In genomic region chr9:22708970-22709726, GRCm38 (mm10) we compare ENCODE assay signal across 8 mouse cellular contexts.
DNase-seq lines count a peak whose midpoint lies in the region; ATAC-seq and TF ChIP-seq lines count a peak whose summit lies in the region.

No protein-coding gene starts in this region.

- no peak overlapping the region for H3K9ac ChIP-seq in embryonic facial prominence, embryonic 12.5 days
- H3K9ac ChIP-seq in kidney, embryonic 14.5 days (ENCODE audit: low read depth, low read length): no peak overlapping the region
- no peak overlapping the region for H3K9ac ChIP-seq in limb, embryonic 13.5 days
- no peak overlapping the region for H3K9ac ChIP-seq in midbrain, postnatal 0 days (replicated peaks; ENCODE audit: low read length, poor library complexity, severe bottlenecking)

- H3K4me3 ChIP-seq in C2C12 (ENCODE audit: insufficient read depth, poor library complexity, severe bottlenecking): no peak overlapping the region
- H3K4me3 ChIP-seq in embryonic facial prominence, embryonic 12.5 days: no peak overlapping the region
- no peak overlapping the region for H3K4me3 ChIP-seq in heart, embryonic 10.5 days
- no peak overlapping the region for H3K4me3 ChIP-seq in kidney, embryonic 14.5 days (ENCODE audit: low read length)
- H3K4me3 ChIP-seq in limb, embryonic 13.5 days: no peak overlapping the region
- no peak overlapping the region for H3K4me3 ChIP-seq in midbrain, postnatal 0 days (ENCODE audit: low read depth, low read length)
- no peak overlapping the region for H3K4me3 ChIP-seq in testis, adult 2 months (ENCODE audit: control insufficient read depth, low read depth, low read length)

- peak; percentile 68; the same call in 1 of the 2 replicates for ATAC-seq in embryonic facial prominence, embryonic 12.5 days (ENCODE audit: insufficient number of reproducible peaks, insufficient read depth, low FRiP score, low TSS enrichment)
- ATAC-seq in kidney, embryonic 14.5 days (ENCODE audit: low FRiP score, low TSS enrichment): peak; percentile 74; the same call in 1 of the 2 replicates
- ATAC-seq in limb, embryonic 13.5 days (ENCODE audit: low FRiP score, low read depth): peak; percentile 58; the same call in 1 of the 2 replicates
- peak; percentile 56; the same call in 1 of the 2 replicates for ATAC-seq in midbrain, postnatal 0 days (ENCODE audit: low FRiP score)

- 46% methylated on average over 19 of the region's 19 CpGs for WGBS in embryonic facial prominence, embryonic 12.5 days
- 54% methylated on average over 19 of the region's 19 CpGs for WGBS in heart, embryonic 10.5 days
- 50% methylated on average over 19 of the region's 19 CpGs for WGBS in kidney, embryonic 14.5 days
- 30% methylated on average over 19 of the region's 19 CpGs for WGBS in limb, embryonic 13.5 days
- 51% methylated on average over 19 of the region's 19 CpGs for WGBS in midbrain, postnatal 0 days

- H3K27ac ChIP-seq in embryonic facial prominence, embryonic 12.5 days: no peak overlapping the region
- H3K27ac ChIP-seq in heart, embryonic 10.5 days: peak overlapping the region; percentile 38; the same call in 1 of the 2 replicates
- H3K27ac ChIP-seq in kidney, embryonic 14.5 days (ENCODE audit: low read depth, low read length): no peak overlapping the region
- H3K27ac ChIP-seq in limb, embryonic 13.5 days: peak overlapping the region; percentile 55; the same call in 1 of the 2 replicates
- H3K27ac ChIP-seq in midbrain, postnatal 0 days (ENCODE audit: low read depth, low read length): no peak overlapping the region
- no peak overlapping the region for H3K27ac ChIP-seq in testis, adult 2 months (ENCODE audit: control insufficient read depth, insufficient read depth, low read depth, low read length)

- peak; percentile 71 to 80 for DNase-seq in adrenal gland, postnatal 36 days
- peak; percentile 86 for DNase-seq in heart, embryonic 10.5 days (ENCODE audit: low spot score)
- DNase-seq in midbrain, postnatal 0 days (ENCODE audit: low spot score): peak; percentile 73

- peak; percentile 76 for TF ChIP-seq CTCF in C2C12 (IDR thresholded peaks at IDR 0.05; ENCODE audit: control insufficient read depth, insufficient read depth, insufficient read length)
- peak; percentile 75 for TF ChIP-seq CTCF in midbrain, postnatal 0 days (IDR thresholded peaks at IDR 0.05)
- peak; percentile 52; the same call in 1 of the 2 replicates for TF ChIP-seq CTCF in testis, adult 2 months (IDR thresholded peaks at IDR 0.05; ENCODE audit: control insufficient read depth, insufficient read depth, insufficient replicate concordance, low read depth, low read length)

- no peaks in the 10 kb centered on the region for H3K27me3 ChIP-seq in C2C12 (ENCODE audit: control insufficient read depth, insufficient read depth, insufficient read length)
- no peaks in the 10 kb centered on the region for H3K27me3 ChIP-seq in embryonic facial prominence, embryonic 12.5 days
- no peaks in the 10 kb centered on the region for H3K27me3 ChIP-seq in heart, embryonic 10.5 days (ENCODE audit: insufficient read depth, poor library complexity, severe bottlenecking)
- no peaks in the 10 kb centered on the region for H3K27me3 ChIP-seq in kidney, embryonic 14.5 days (ENCODE audit: control insufficient read depth, insufficient read depth, low read length)
- H3K27me3 ChIP-seq in limb, embryonic 13.5 days: peaks cover 2% of the 10 kb centered on the region; the same call in 1 of the 2 replicates
- no peaks in the 10 kb centered on the region for H3K27me3 ChIP-seq in midbrain, postnatal 0 days (ENCODE audit: insufficient read depth, low read length)
- H3K27me3 ChIP-seq in testis, adult 2 months (ENCODE audit: control insufficient read depth, insufficient read depth, low read length): no peaks in the 10 kb centered on the region

- no peak for TF ChIP-seq POLR2A in testis, adult 2 months (IDR thresholded peaks at IDR 0.05; ENCODE audit: control insufficient read depth, low read depth, low read length)

- 0 out of 2 replicates have a peak, but pooled peaks cover 5% of the 10 kb centered on the region for H3K4me1 ChIP-seq in embryonic facial prominence, embryonic 12.5 days
- 0 out of 2 replicates have a peak, but pooled peaks cover 3% of the 10 kb centered on the region for H3K4me1 ChIP-seq in heart, embryonic 10.5 days
- H3K4me1 ChIP-seq in kidney, embryonic 14.5 days (ENCODE audit: control insufficient read depth, insufficient read depth, low read length): 0 out of 2 replicates have a peak, but pooled peaks cover 3% of the 10 kb centered on the region
- H3K4me1 ChIP-seq in limb, embryonic 13.5 days: peaks cover 34% of the 10 kb centered on the region
- no peaks in the 10 kb centered on the region for H3K4me1 ChIP-seq in midbrain, postnatal 0 days (ENCODE audit: insufficient read depth, low read length)
- H3K4me1 ChIP-seq in testis, adult 2 months (ENCODE audit: control insufficient read depth, insufficient read depth, low read length): no peaks in the 10 kb centered on the region

- H3K9me3 ChIP-seq in embryonic facial prominence, embryonic 12.5 days: no peaks in the 10 kb centered on the region
- no peaks in the 10 kb centered on the region for H3K9me3 ChIP-seq in heart, embryonic 10.5 days
- H3K9me3 ChIP-seq in kidney, embryonic 14.5 days (ENCODE audit: control insufficient read depth, low read length): no peaks in the 10 kb centered on the region
- no peaks in the 10 kb centered on the region for H3K9me3 ChIP-seq in limb, embryonic 13.5 days
- no peaks in the 10 kb centered on the region for H3K9me3 ChIP-seq in midbrain, postnatal 0 days (ENCODE audit: low read length)

- no peaks in the 10 kb centered on the region for H3K79me2 ChIP-seq in C2C12 (ENCODE audit: control insufficient read depth, insufficient read depth)

- no peaks in the 10 kb centered on the region for H3K79me3 ChIP-seq in C2C12 (ENCODE audit: low read depth)

- H3K36me3 ChIP-seq in C2C12 (ENCODE audit: control insufficient read depth, insufficient read depth): no peaks in the 10 kb centered on the region
- H3K36me3 ChIP-seq in embryonic facial prominence, embryonic 12.5 days: no peaks in the 10 kb centered on the region
- H3K36me3 ChIP-seq in heart, embryonic 10.5 days: no peaks in the 10 kb centered on the region
- no peaks in the 10 kb centered on the region for H3K36me3 ChIP-seq in kidney, embryonic 14.5 days (ENCODE audit: control insufficient read depth, insufficient read depth, low read length)
- no peaks in the 10 kb centered on the region for H3K36me3 ChIP-seq in limb, embryonic 13.5 days
- no peaks in the 10 kb centered on the region for H3K36me3 ChIP-seq in midbrain, postnatal 0 days (ENCODE audit: insufficient read depth, low read length)
- H3K36me3 ChIP-seq in testis, adult 2 months (ENCODE audit: control insufficient read depth, insufficient read depth, low read length): no peaks in the 10 kb centered on the region

- no peak overlapping the region for H3K4me2 ChIP-seq in embryonic facial prominence, embryonic 12.5 days (replicated peaks)
- H3K4me2 ChIP-seq in kidney, embryonic 14.5 days (replicated peaks; ENCODE audit: low read depth, low read length): no peak overlapping the region
- no peak overlapping the region for H3K4me2 ChIP-seq in limb, embryonic 13.5 days (replicated peaks)
- H3K4me2 ChIP-seq in midbrain, postnatal 0 days (ENCODE audit: low read depth, low read length, poor library complexity, severe bottlenecking): no peak overlapping the region

- H3ac ChIP-seq in C2C12 (ENCODE audit: control insufficient read depth, insufficient read length, low read depth): no peak overlapping the region

TF ChIP-seq in C2C12, 6 proteins besides CTCF, POLR2A, EP300 and RAD21:
- TF ChIP-seq MAX (IDR thresholded peaks at IDR 0.05) (no peak), FOSL1 (IDR thresholded peaks at IDR 0.05; ENCODE audit: insufficient read depth, low read length, poor library complexity, severe bottlenecking) (no peak), MYOD1 (IDR thresholded peaks at IDR 0.05; ENCODE audit: control insufficient read depth, insufficient read length, low read depth) (no peak), CEBPB (IDR thresholded peaks at IDR 0.05; ENCODE audit: low read depth) (no peak), USF1 (IDR thresholded peaks at IDR 0.05; ENCODE audit: low read depth) (no peak), MYOG (IDR thresholded peaks at IDR 0.05; ENCODE audit: control insufficient read depth, extremely low read depth, insufficient read length) (no peak)

Comparison
In these comparisons a context has a peak if more than half of its experiments do, and no peak if none do; other contexts are left out.
1. H3K27ac ChIP-seq: peak in heart, embryonic 10.5 days (single experiment) and limb, embryonic 13.5 days (single experiment); none in embryonic facial prominence, embryonic 12.5 days (single experiment), kidney, embryonic 14.5 days (single experiment), midbrain, postnatal 0 days (single experiment) and testis, adult 2 months (single experiment).
2. Peak in every context shown above with its lines, with median percentiles within 50 percentile points of each other: CTCF ChIP-seq, DNase-seq and ATAC-seq.